Comparison of ENCODE assay signal across 22 mouse cellular contexts in the genomic region with DNA sequence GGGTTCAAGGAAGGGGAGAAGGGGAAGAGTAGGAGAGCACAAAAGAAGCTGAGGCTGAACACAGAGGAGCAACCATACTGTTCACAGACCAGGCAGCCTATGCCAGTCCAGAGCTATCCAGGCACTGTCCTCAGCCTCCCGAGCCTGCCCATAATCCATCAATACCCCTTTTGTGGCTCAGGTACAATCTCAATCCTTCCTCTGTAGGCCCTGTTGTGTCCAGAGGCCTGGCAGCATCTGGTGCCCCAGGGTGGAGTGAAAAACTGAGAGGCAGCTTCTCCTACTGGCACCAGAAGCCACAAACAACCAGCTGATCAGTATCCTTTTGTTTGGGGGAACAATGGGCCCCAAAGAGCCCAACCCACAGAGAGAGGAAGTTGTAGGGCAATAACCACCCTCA.
A peak's percentile ranks its signal among the peaks of the same experiment; 100 is the strongest.
DNase-seq lines count a peak whose midpoint lies in the region.
"Had no signal": no experiment of that assay in that cellular context is flagged by ENCODE, and none has a peak within 500 bp of the region (broad histone marks: within the 10 kb centered on the region; RNA-seq: fewer than 3 reads in every experiment).

No protein-coding gene starts in this region.

- DNase-seq in cerebellum, adult 11-12 months, result peak; percentile 16
- no peak for DNase-seq in cerebellum, adult 9-10 months
- peak; percentile 59 for DNase-seq in layer of hippocampus, adult 11-12 months (ENCODE audit: low spot score)
- no peak for DNase-seq in layer of hippocampus, postnatal 14 days (ENCODE audit: low spot score in 2 of 2)
- peak; percentile 33 to 47 for DNase-seq in left cerebral cortex, adult 9 months (ENCODE audit: low spot score in 2 of 2)
- no peak for DNase-seq in left cerebral cortex, postnatal 10 days (ENCODE audit: extremely low spot score in 1 of 2, low spot score in 2 of 2)
- DNase-seq in layer of hippocampus, adult 9-11 months, result peak; percentile 84
- no peak for DNase-seq in gastrocnemius, adult 8-10 months (ENCODE audit: low spot score in 2 of 2)
- DNase-seq: adrenal gland, adult 8-10 months; cerebellum, postnatal 25 days; embryo, embryonic 11 days; forebrain, postnatal 0 days; gastrocnemius, adult 2 months; heart, adult 2 months; heart, postnatal 4 days; kidney, adult 8-10 months; kidney, postnatal 4 days; liver, postnatal 0 days; lung, postnatal 4 days; midbrain, embryonic 14.5 days; right cerebral cortex, postnatal 25 days; thymus, postnatal 14 days had no signal

- intact Hi-C loops in left cerebral cortex, postnatal 10 days (cut with DNase I), result no loop called here

Comparison
In these comparisons a context has a peak if more than half of its experiments do, and no peak if none do; other contexts are left out.
1. DNase-seq: peak in cerebellum, adult 11-12 months (single experiment), layer of hippocampus, adult 11-12 months (single experiment), left cerebral cortex, adult 9 months (2 of 2) and layer of hippocampus, adult 9-11 months (single experiment); none in cerebellum, adult 9-10 months (single experiment), layer of hippocampus, postnatal 14 days (0 of 2), left cerebral cortex, postnatal 10 days (0 of 2) and gastrocnemius, adult 8-10 months (0 of 2).